Mouse (Mus musculus) induced T-regulatory cell, adult 2 months (primary cell): ENCODE data around the gene Lmntd1.

Experiments
- DNase-seq: peaks from one replicate; pipeline ENCODE4 v3.0.0-alpha.2; 2012; ENCODE audit warnings: low read depth

Lmntd1 gene

GRCm38 (mm10) chr6:145485986-145486605 lies 128.0 kb downstream of the Lmntd1 start:
- DNase-seq = no peak

- DNase-seq = no peak
Measured at GRCm38 (mm10) chr6:145483318-145483674, 130.8 kb downstream of the Lmntd1 start.

GRCm38 (mm10) chr6:145482656-145483317 lies 131.3 kb downstream of the Lmntd1 start:
- DNase-seq = no peak

- no peak for DNase-seq
Measured at GRCm38 (mm10) chr6:145481938-145482337, 132.2 kb downstream of the Lmntd1 start.

- DNase-seq = no peak
Measured at GRCm38 (mm10) chr6:145478821-145479271, 135.3 kb downstream of the Lmntd1 start.

- DNase-seq = no peak
Measured at GRCm38 (mm10) chr6:145477367-145477905, 136.7 kb downstream of the Lmntd1 start.

- no peak for DNase-seq
Measured at GRCm38 (mm10) chr6:145471638-145472247, 142.4 kb downstream of the Lmntd1 start.

- no peak for DNase-seq
Measured at GRCm38 (mm10) chr6:145469260-145469943, 144.7 kb downstream of the Lmntd1 start.

- no peak for DNase-seq
Measured at GRCm38 (mm10) chr6:145464027-145464426, 150.1 kb downstream of the Lmntd1 start.

- no peak for DNase-seq
Measured at GRCm38 (mm10) chr6:145462677-145463245, 151.4 kb downstream of the Lmntd1 start.

GRCm38 (mm10) chr6:145457066-145457465 lies 157.1 kb downstream of the Lmntd1 start:
- DNase-seq = no peak

GRCm38 (mm10) chr6:145450628-145451403 lies 163.3 kb downstream of the Lmntd1 start:
- DNase-seq = no peak

GRCm38 (mm10) chr6:145448361-145448760 lies 165.8 kb downstream of the Lmntd1 start:
- no peak for DNase-seq

GRCm38 (mm10) chr6:145445811-145446500 lies 168.2 kb downstream of the Lmntd1 start:
- no peak for DNase-seq

- DNase-seq = no peak
Measured at GRCm38 (mm10) chr6:145445380-145445779, 168.7 kb downstream of the Lmntd1 start.

- peak; percentile 17 for DNase-seq
Measured at GRCm38 (mm10) chr6:145442786-145443185, 171.3 kb downstream of the Lmntd1 start.

- DNase-seq = no peak
Measured at GRCm38 (mm10) chr6:145441416-145442110, 172.6 kb downstream of the Lmntd1 start.

- no peak for DNase-seq
Measured at GRCm38 (mm10) chr6:145438851-145439250, 175.3 kb downstream of the Lmntd1 start.

- no peak for DNase-seq
Measured at GRCm38 (mm10) chr6:145435764-145436163, 178.4 kb downstream of the Lmntd1 start.

GRCm38 (mm10) chr6:145435156-145435555 lies 179.0 kb downstream of the Lmntd1 start:
- DNase-seq = no peak
